Mouse (Mus musculus): ENCODE measurements around the gene Palb2. TPM values are rescaled to one million over a fixed set of nuclear protein-coding genes. Genes with fewer than 3 reads are reported as not detected.

Palb2 gene
- polyA plus RNA-seq, 2 experiments from 2014 or later, result 10.0 to 12.7 TPM

GRCm38 (mm10) chr7:122099222-122099621 is 33.6 kb downstream of the Palb2 start:
- ATAC-seq, result peak; percentile 64

GRCm38 (mm10) chr7:122098009-122098408 is 34.8 kb downstream of the Palb2 start:
- no peak for ATAC-seq

- peak; percentile 35 for ATAC-seq
These were observed 38.0 kb downstream of the Palb2 start for GRCm38 (mm10) chr7:122094564-122095330.

GRCm38 (mm10) chr7:122087195-122087982 is 45.4 kb downstream of the Palb2 start:
- no peak for ATAC-seq

GRCm38 (mm10) chr7:122081071-122081470 is 51.7 kb downstream of the Palb2 start:
- no peak for ATAC-seq

GRCm38 (mm10) chr7:122079798-122080554 is 52.8 kb downstream of the Palb2 start:
- no peak for ATAC-seq

- ATAC-seq, result no peak
These were observed 58.4 kb downstream of the Palb2 start for GRCm38 (mm10) chr7:122074374-122074773.

- ATAC-seq, result no peak
These were observed 65.0 kb downstream of the Palb2 start for GRCm38 (mm10) chr7:122067517-122068381.

- peak; percentile 84 for ATAC-seq
These were observed 65.8 kb downstream of the Palb2 start, which contains the start of the genes Ubfd1 and Ears2 for GRCm38 (mm10) chr7:122066945-122067516. TSS of gene Ubfd1 (plus strand) at chr7:122067175. TSS of gene Ears2 (minus strand) at chr7:122067263.

GRCm38 (mm10) chr7:122066102-122066944 is 66.5 kb downstream of the Palb2 start:
- peak; percentile 61 for ATAC-seq

- ATAC-seq, result no peak
These were observed 67.1 kb downstream of the Palb2 start for GRCm38 (mm10) chr7:122065656-122066055.

Other genes starting within 250 kb of the Palb2 start
- gene Cog7, start 151.3 kb downstream of the Palb2 start, polyA plus RNA-seq (2017; shearing (Covaris generic)), result 10 to 100 TPM in 1 of 2 experiments, 1 to 10 TPM in 1; 7.4 to 14.7 TPM
- gene Gga2, start 111.8 kb downstream of the Palb2 start, polyA plus RNA-seq (2017; shearing (Covaris generic)), result 1 to 10 TPM; 1.1 to 1.8 TPM
- 10 to 100 TPM; 10.2 to 10.4 TPM for gene Ubfd1, start 65.8 kb downstream of the Palb2 start, polyA plus RNA-seq (2017; shearing (Covaris generic))
- gene Ears2, start 65.7 kb downstream of the Palb2 start, polyA plus RNA-seq (2017; shearing (Covaris generic)), result 1 to 10 TPM; 6.6 to 7.5 TPM
- gene Ndufab1, start 31.1 kb downstream of the Palb2 start, polyA plus RNA-seq (2017; shearing (Covaris generic)), result 100 to 1,000 TPM; 117 to 166 TPM
- gene Dctn5, start 56 bp upstream of the Palb2 start, polyA plus RNA-seq (2017; shearing (Covaris generic)), result 100 to 1,000 TPM in 1 of 2 experiments, 10 to 100 TPM in 1; 97.3 to 118 TPM
- 10 to 100 TPM in 1 of 2 experiments, 1 to 10 TPM in 1; 5.3 to 17.9 TPM for gene Plk1, start 26.5 kb upstream of the Palb2 start, polyA plus RNA-seq (2017; shearing (Covaris generic))
- gene Ern2, start 53.2 kb upstream of the Palb2 start, polyA plus RNA-seq (2017; shearing (Covaris generic)), result under 1 TPM in 1 of 2 experiments, not detected in 1; 0.11 TPM
- gene Chp2, start 86.5 kb upstream of the Palb2 start, polyA plus RNA-seq (2017; shearing (Covaris generic)), result not detected
- gene Prkcb, start 155.8 kb upstream of the Palb2 start, polyA plus RNA-seq (2017; shearing (Covaris generic)), result 10 to 100 TPM; 64.4 to 70.8 TPM

Data from CD4-positive, CD25-positive, alpha-beta regulatory T cell, adult 4 months (primary cell).